Mouse (Mus musculus): ENCODE measurements around the gene Tmcc2. TPM values are rescaled to one million over a fixed set of nuclear protein-coding genes. Genes with fewer than 3 reads are reported as not detected.
"Not testable (repeated sequence)": the region's sequence is repeated elsewhere in the genome, so short reads cannot be mapped to it uniquely, and the experiment has no call there.

Gene Tmcc2
- polyA plus RNA-seq, 1 experiment from 2014 or later, result 17.7 TPM

GRCm38 (mm10) chr1:132349049-132349448 is 42.0 kb downstream of the Tmcc2 start:
- H3K9me3 ChIP-seq; H3K27ac ChIP-seq; H3K27me3 ChIP-seq; ATAC-seq (ENCODE audit: insufficient number of reproducible peaks, insufficient read depth, low FRiP score, low TSS enrichment, low read depth); H3K4me1 ChIP-seq (replicated peaks); H3K36me3 ChIP-seq; H3K4me3 ChIP-seq (replicated peaks); H3K9ac ChIP-seq (replicated peaks); H3K4me2 ChIP-seq: not testable (repeated sequence)

- Histone ChIP-seq H3K4me1 (replicated peaks) (no peaks in the 10 kb centered on the region), H3K27ac (no peak overlapping the region), H3K36me3 (no peaks in the 10 kb centered on the region), H3K9ac (replicated peaks) (no peak overlapping the region), H3K4me3 (replicated peaks) (no peak overlapping the region), H3K27me3 (no peaks in the 10 kb centered on the region), H3K4me2 (no peak overlapping the region), H3K9me3 (peaks cover 4% of the 10 kb centered on the region; the same call in 1 of the 2 replicates)
- 82% methylated on average over 5 of the region's 5 CpGs for WGBS
- no peak for ATAC-seq (ENCODE audit: insufficient number of reproducible peaks, insufficient read depth, low FRiP score, low TSS enrichment, low read depth)
Observed at GRCm38 (mm10) chr1:132348401-132348800, 42.7 kb downstream of the Tmcc2 start.

- Histone ChIP-seq H3K9ac (replicated peaks) (no peak overlapping the region), H3K27ac (no peak overlapping the region), H3K4me2 (no peak overlapping the region), H3K36me3 (no peaks in the 10 kb centered on the region), H3K27me3 (no peaks in the 10 kb centered on the region), H3K4me3 (replicated peaks) (no peak overlapping the region), H3K9me3 (peaks cover 4% of the 10 kb centered on the region; the same call in 1 of the 2 replicates), H3K4me1 (replicated peaks) (no peaks in the 10 kb centered on the region)
- ATAC-seq (ENCODE audit: insufficient number of reproducible peaks, insufficient read depth, low FRiP score, low TSS enrichment, low read depth), result no peak
Observed at GRCm38 (mm10) chr1:132346951-132347350, 44.1 kb downstream of the Tmcc2 start.

GRCm38 (mm10) chr1:132346134-132346851 is 44.8 kb downstream of the Tmcc2 start:
- no peak overlapping the region for H3K27ac ChIP-seq
- H3K27me3 ChIP-seq, result no peaks in the 10 kb centered on the region
- WGBS, result 76% methylated on average over 12 of the region's 12 CpGs
- H3K9ac ChIP-seq (replicated peaks), result no peak overlapping the region
- no peak overlapping the region for H3K4me2 ChIP-seq
- no peaks in the 10 kb centered on the region for H3K4me1 ChIP-seq (replicated peaks)
- H3K9me3 ChIP-seq, result peaks cover 4% of the 10 kb centered on the region; the same call in 1 of the 2 replicates
- no peak for ATAC-seq (ENCODE audit: insufficient number of reproducible peaks, insufficient read depth, low FRiP score, low TSS enrichment, low read depth)
- H3K36me3 ChIP-seq, result no peaks in the 10 kb centered on the region
- H3K4me3 ChIP-seq (replicated peaks), result no peak overlapping the region

- no peaks in the 10 kb centered on the region for H3K36me3 ChIP-seq
- H3K4me2 ChIP-seq, result no peak overlapping the region
- ATAC-seq (ENCODE audit: insufficient number of reproducible peaks, insufficient read depth, low FRiP score, low TSS enrichment, low read depth), result no peak
- no peaks in the 10 kb centered on the region for H3K9me3 ChIP-seq
- H3K27ac ChIP-seq, result no peak overlapping the region
- no peak overlapping the region for H3K9ac ChIP-seq (replicated peaks)
- H3K4me1 ChIP-seq (replicated peaks), result no peaks in the 10 kb centered on the region
- WGBS, result 83% methylated on average over 4 of the region's 4 CpGs
- H3K27me3 ChIP-seq, result no peaks in the 10 kb centered on the region
- no peak overlapping the region for H3K4me3 ChIP-seq (replicated peaks)
Observed at GRCm38 (mm10) chr1:132345514-132345913, 45.6 kb downstream of the Tmcc2 start.

GRCm38 (mm10) chr1:132343656-132344055 is 47.4 kb downstream of the Tmcc2 start:
- Histone ChIP-seq H3K9me3 (no peaks in the 10 kb centered on the region), H3K36me3 (no peaks in the 10 kb centered on the region), H3K4me1 (replicated peaks) (no peaks in the 10 kb centered on the region), H3K4me3 (replicated peaks) (no peak overlapping the region), H3K27ac (no peak overlapping the region), H3K4me2 (no peak overlapping the region), H3K9ac (replicated peaks) (no peak overlapping the region), H3K27me3 (no peaks in the 10 kb centered on the region)
- WGBS, result 77% methylated on average over 1 of the region's 1 CpGs
- no peak for ATAC-seq (ENCODE audit: insufficient number of reproducible peaks, insufficient read depth, low FRiP score, low TSS enrichment, low read depth)

GRCm38 (mm10) chr1:132343191-132343590 is 47.9 kb downstream of the Tmcc2 start:
- Histone ChIP-seq H3K4me2 (no peak overlapping the region), H3K27ac (no peak overlapping the region), H3K4me1 (replicated peaks) (0 out of 2 replicates have a peak, but pooled peaks cover under 1% of the 10 kb centered on the region), H3K27me3 (no peaks in the 10 kb centered on the region), H3K4me3 (replicated peaks) (no peak overlapping the region), H3K9ac (replicated peaks) (no peak overlapping the region), H3K36me3 (no peaks in the 10 kb centered on the region), H3K9me3 (no peaks in the 10 kb centered on the region)
- WGBS, result 88% methylated on average over 2 of the region's 2 CpGs
- no peak for ATAC-seq (ENCODE audit: insufficient number of reproducible peaks, insufficient read depth, low FRiP score, low TSS enrichment, low read depth)

GRCm38 (mm10) chr1:132342518-132342917 is 48.6 kb downstream of the Tmcc2 start:
- no peak overlapping the region for H3K9ac ChIP-seq (replicated peaks)
- H3K9me3 ChIP-seq, result no peaks in the 10 kb centered on the region
- no peak overlapping the region for H3K4me3 ChIP-seq (replicated peaks)
- ATAC-seq (ENCODE audit: insufficient number of reproducible peaks, insufficient read depth, low FRiP score, low TSS enrichment, low read depth), result no peak
- no peak overlapping the region for H3K27ac ChIP-seq
- H3K36me3 ChIP-seq, result no peaks in the 10 kb centered on the region
- H3K4me2 ChIP-seq, result no peak overlapping the region
- H3K27me3 ChIP-seq, result no peaks in the 10 kb centered on the region
- H3K4me1 ChIP-seq (replicated peaks), result peaks cover 5% of the 10 kb centered on the region; the same call in 1 of the 2 replicates
- WGBS, result 73% methylated on average over 3 of the region's 3 CpGs

- H3K27me3 ChIP-seq, result no peaks in the 10 kb centered on the region
- no peaks in the 10 kb centered on the region for H3K36me3 ChIP-seq
- H3K4me2 ChIP-seq, result no peak overlapping the region
- H3K9ac ChIP-seq (replicated peaks), result no peak overlapping the region
- H3K27ac ChIP-seq, result no peak overlapping the region
- no peak overlapping the region for H3K4me3 ChIP-seq (replicated peaks)
- H3K9me3 ChIP-seq, result no peaks in the 10 kb centered on the region
- no peak for ATAC-seq (ENCODE audit: insufficient number of reproducible peaks, insufficient read depth, low FRiP score, low TSS enrichment, low read depth)
- WGBS, result 41% methylated on average over 5 of the region's 5 CpGs
- peaks cover 5% of the 10 kb centered on the region; the same call in 1 of the 2 replicates for H3K4me1 ChIP-seq (replicated peaks)
Observed at GRCm38 (mm10) chr1:132341731-132342501, 49.2 kb downstream of the Tmcc2 start.

- Histone ChIP-seq H3K9ac (replicated peaks) (no peak overlapping the region), H3K4me3 (replicated peaks) (no peak overlapping the region), H3K9me3 (no peaks in the 10 kb centered on the region), H3K4me1 (replicated peaks) (peaks cover 32% of the 10 kb centered on the region), H3K4me2 (no peak overlapping the region), H3K27me3 (no peaks in the 10 kb centered on the region), H3K27ac (no peak overlapping the region), H3K36me3 (no peaks in the 10 kb centered on the region)
- WGBS, result 42% methylated on average over 7 of the region's 8 CpGs
- no peak for ATAC-seq (ENCODE audit: insufficient number of reproducible peaks, insufficient read depth, low FRiP score, low TSS enrichment, low read depth)
Observed at GRCm38 (mm10) chr1:132338027-132338660, 52.9 kb downstream of the Tmcc2 start.

GRCm38 (mm10) chr1:132336921-132337320 is 54.2 kb downstream of the Tmcc2 start:
- no peak overlapping the region for H3K4me3 ChIP-seq (replicated peaks)
- no peaks in the 10 kb centered on the region for H3K9me3 ChIP-seq
- no peaks in the 10 kb centered on the region for H3K36me3 ChIP-seq
- H3K27me3 ChIP-seq, result no peaks in the 10 kb centered on the region
- ATAC-seq (ENCODE audit: insufficient number of reproducible peaks, insufficient read depth, low FRiP score, low TSS enrichment, low read depth), result no peak
- no peak overlapping the region for H3K4me2 ChIP-seq
- H3K27ac ChIP-seq, result no peak overlapping the region
- WGBS, result 71% methylated on average over 6 of the region's 6 CpGs
- peaks cover 38% of the 10 kb centered on the region for H3K4me1 ChIP-seq (replicated peaks)
- no peak overlapping the region for H3K9ac ChIP-seq (replicated peaks)
